Mouse (Mus musculus): Measurements from ENCODE around the gene Cpb2.

- TF ChIP-seq POLR2A (IDR thresholded peaks at IDR 0.05; ENCODE audit: borderline replicate concordance, low read depth, low read length) (no peak), CTCF (IDR thresholded peaks at IDR 0.05; ENCODE audit: low read depth, low read length) (no peak)
Measured at GRCm38 (mm10) chr14:75219250-75219913, 22.7 kb upstream of the Cpb2 start.

Data from bone marrow macrophage, adult 2 months (primary cell).